Mouse (Mus musculus) CH12.LX (cell line): ENCODE measurements around the gene Tcf7. TPM values are rescaled to one million over a fixed set of nuclear protein-coding genes. Genes with fewer than 3 reads are reported as not detected.

ENCODE experiments used
- DNase-seq: peaks from one replicate; pipeline ENCODE4 v3.0.0-alpha.2; 2013; ENCODE audit errors: extremely low read depth
- H3K27ac ChIP-seq: 2 replicates; pipeline ENCODE4 v1.5.1; 2012; ENCODE audit warnings: low read depth, mild to moderate bottlenecking, control low read depth, moderate library complexity; ENCODE audit not compliant: insufficient read depth
- H3K27me3 ChIP-seq: replicated peaks from 2 replicates; pipeline ENCODE3; 2012; ENCODE audit warnings: inconsistent platforms
- H3K36me3 ChIP-seq, 2 experiments: replicated peaks in 1 of 2; 2 replicates each; pipeline versions ENCODE3 to v1.6.1; 2012; ENCODE audit warnings: inconsistent platforms in 1 of 2, low read length in 1 of 2, mild to moderate bottlenecking in 1 of 2, mixed read lengths in 1 of 2, moderate library complexity in 1 of 2; ENCODE audit not compliant: control insufficient read depth in 1 of 2, insufficient read depth in 1 of 2
- H3K4me1 ChIP-seq, 2 experiments: 2 replicates each; pipeline ENCODE4 v1.6.1; 2012; ENCODE audit warnings: inconsistent platforms in 1 of 2, moderate library complexity in 1 of 2; ENCODE audit not compliant: insufficient read depth in 2 of 2, control insufficient read depth in 1 of 2
- H3K4me2 ChIP-seq: 2 replicates; pipeline ENCODE4 v1.6.1; 2012; ENCODE audit warnings: low read depth, mild to moderate bottlenecking, control low read depth; ENCODE audit not compliant: poor library complexity, insufficient read depth, severe bottlenecking
- H3K4me3 ChIP-seq, 3 experiments: fragments of 150-350 bp in 1 of 3; sonication (generic) in 1 of 3; replicated peaks in 1 of 3; 2 replicates each; pipeline versions ENCODE3 to v1.5.1; 2011 to 2012; ENCODE audit warnings: low read depth in 2 of 3, low read length in 2 of 3, mild to moderate bottlenecking in 2 of 3, moderate library complexity in 2 of 3, control low read depth in 1 of 3, improper control_type of control experiment in 1 of 3, inconsistent platforms in 1 of 3, mixed read lengths in 1 of 3; ENCODE audit not compliant: poor library complexity in 1 of 3
- H3K79me2 ChIP-seq: replicated peaks from 2 replicates; pipeline ENCODE4 v1.6.1; 2012; ENCODE audit warnings: mild to moderate bottlenecking, moderate library complexity; ENCODE audit not compliant: control insufficient read depth, poor library complexity, insufficient read depth, severe bottlenecking; ENCODE audit errors: extremely low read depth
- H3K9ac ChIP-seq: 2 replicates; pipeline ENCODE4 v1.6.1; 2012; ENCODE audit warnings: low read depth, mild to moderate bottlenecking, control low read depth, moderate library complexity; ENCODE audit not compliant: insufficient read depth
- H3K9me3 ChIP-seq: replicated peaks from 2 replicates; pipeline ENCODE3; 2012; ENCODE audit warnings: low read length, inconsistent platforms, mixed read lengths
- BHLHE40 ChIP-seq: IDR thresholded peaks from 2 replicates; pipeline ENCODE4 v1.6.1; 2011; ENCODE audit warnings: mild to moderate bottlenecking, low read depth, low read length, improper control_type of control experiment
- CHD2 ChIP-seq: IDR thresholded peaks from 2 replicates; pipeline ENCODE4 v1.6.1; 2011; ENCODE audit warnings: low read length, improper control_type of control experiment
- E2F4 ChIP-seq: IDR thresholded peaks from 2 replicates; pipeline ENCODE4 v1.6.1; 2011; ENCODE audit warnings: low read depth, low read length, improper control_type of control experiment; ENCODE audit not compliant: insufficient replicate concordance
- ELF1 ChIP-seq: IDR thresholded peaks from 2 replicates; pipeline ENCODE4 v1.6.1; 2014; ENCODE audit warnings: low read depth, mild to moderate bottlenecking, inconsistent platforms, low read length, improper control_type of control experiment
- ETS1 ChIP-seq: conservative IDR thresholded peaks from 2 replicates; pipeline ENCODE4 v1.6.1; 2012; ENCODE audit warnings: low read depth, mild to moderate bottlenecking, inconsistent platforms, low read length, improper control_type of control experiment, moderate library complexity
- HCFC1 ChIP-seq: IDR thresholded peaks from 2 replicates; pipeline ENCODE4 v1.6.1; 2012; ENCODE audit warnings: low read depth, mild to moderate bottlenecking, inconsistent platforms, low read length, improper control_type of control experiment
- JUN ChIP-seq: IDR thresholded peaks from 2 replicates; pipeline ENCODE4 v1.6.1; 2011; ENCODE audit warnings: low read depth, mild to moderate bottlenecking, low read length, improper control_type of control experiment, moderate library complexity; ENCODE audit not compliant: insufficient read depth
- JUND ChIP-seq: conservative IDR thresholded peaks from 2 replicates; pipeline ENCODE4 v1.6.1; 2011; ENCODE audit warnings: low read depth, low read length, improper control_type of control experiment
- MAZ ChIP-seq: IDR thresholded peaks from 2 replicates; pipeline ENCODE4 v1.6.1; 2012; ENCODE audit warnings: low read depth, mild to moderate bottlenecking, inconsistent platforms, low read length, improper control_type of control experiment, moderate library complexity
- MYC ChIP-seq: IDR thresholded peaks from 2 replicates; pipeline ENCODE4 v1.6.1; 2011; ENCODE audit warnings: low read depth, mild to moderate bottlenecking, improper control_type of control experiment, low read length
- NELFE ChIP-seq: IDR thresholded peaks from 2 replicates; pipeline ENCODE4 v1.6.1; 2011; ENCODE audit warnings: low read depth, low read length, improper control_type of control experiment
- PAX5 ChIP-seq: IDR thresholded peaks from 2 replicates; pipeline ENCODE4 v1.6.1; 2012; ENCODE audit warnings: low read length, inconsistent platforms, mixed read lengths
- RAD21 ChIP-seq: IDR thresholded peaks from 2 replicates; pipeline ENCODE4 v1.6.1; 2011; ENCODE audit warnings: low read depth, mild to moderate bottlenecking, low read length, improper control_type of control experiment, moderate library complexity
- SIN3A ChIP-seq: IDR thresholded peaks from 2 replicates; pipeline ENCODE4 v1.6.1; 2012; ENCODE audit warnings: low read length, improper control_type of control experiment, inconsistent platforms
- TCF12 ChIP-seq: IDR thresholded peaks from 2 replicates; pipeline ENCODE4 v1.6.1; 2014; ENCODE audit warnings: low read depth, mild to moderate bottlenecking, inconsistent platforms, low read length, improper control_type of control experiment
- ZNF384 ChIP-seq: IDR thresholded peaks from 2 replicates; pipeline ENCODE4 v1.6.1; 2012; ENCODE audit warnings: low read depth, low read length, improper control_type of control experiment, inconsistent platforms
- dilution Hi-C: fragments of 300-500 bp; cut with MboI; formaldehyde crosslinking; loops from 2 replicates; pipeline ENCODE4 v1.14.3; 2020; ENCODE audit warnings: low sequenced_read_pairs; ENCODE audit not compliant: extremely low pct_unique_long_range_greater_than_20kb, extremely low pct_ligation_motif_present
- in situ Hi-C: fragments of 300-500 bp; cut with MboI; formaldehyde crosslinking; loops from 3 replicates; pipeline ENCODE4 v1.14.3; 2019; ENCODE audit warnings: low sequenced_read_pairs, low pct_ligation_motif_present, low pct_unique_long_range_greater_than_20kb, mixed read lengths
- polyA plus RNA-seq: library from polyadenylated mRNA; unstranded; fragments of >175 nt; gene quantifications from 2 replicates; pipeline ENCODE4 v1.2.1, GENCODE M21; 2012; ENCODE audit warnings: low read depth; ENCODE audit not compliant: insufficient read length
- total RNA-seq, 2 experiments: library from RNA; depleted of rRNA; stranded (reverse); fragments of 300-350 nt in 1 of 2; fragments of >200 nt in 1 of 2; gene quantifications; 2 replicates each; pipeline ENCODE4 v1.2.3; 2012 to 2014

Gene Tcf7
- total and polyA plus RNA-seq, 3 experiments: 0.55 to 5.5 (median 0.85) TPM

GRCm38 (mm10) chr11:52269841-52270240 lies 13.0 kb downstream of the Tcf7 start:
- Histone ChIP-seq H3K27ac (no peak overlapping the region), H3K9ac (no peak overlapping the region), H3K4me2 (no peak overlapping the region), H3K9me3 (no peaks in the 10 kb centered on the region), H3K27me3 (no peaks in the 10 kb centered on the region)
- dilution Hi-C loops: no loop called here
- TF ChIP-seq JUN (no peak), RAD21 (no peak), HCFC1 (no peak), CHD2 (no peak), ZNF384 (no peak), PAX5 (no peak)
- TF ChIP-seq, all 38 proteins: peak for 0
- in situ Hi-C loops: no loop called here
- Histone ChIP-seq H3K4me3 (no peak overlapping the region), H3K4me1 (peaks cover 41 to 75% of the 10 kb centered on the region in 2 experiments), H3K36me3 (peaks cover 0 to 2% of the 10 kb centered on the region in 2 experiments), H3K79me2 (no peaks in the 10 kb centered on the region)
- DNase-seq: no peak

GRCm38 (mm10) chr11:52268104-52268835 lies 14.5 kb downstream of the Tcf7 start:
- in situ Hi-C loops (no loop called here), dilution Hi-C loops (no loop called here)
- Histone ChIP-seq H3K9ac (no peak overlapping the region), H3K4me2 (peak overlapping the region; percentile 10; the same call in 1 of the 2 replicates), H3K79me2 (no peaks in the 10 kb centered on the region), H3K4me1 (peaks cover 38 to 81% of the 10 kb centered on the region in 2 experiments), H3K9me3 (no peaks in the 10 kb centered on the region), H3K36me3 (no peaks in the 10 kb centered on the region), H3K27ac (no peak overlapping the region), H3K27me3 (peaks cover 1% of the 10 kb centered on the region), H3K4me3 (no peak overlapping the region)
- no peak for DNase-seq
- TF ChIP-seq SIN3A: no peak
- TF ChIP-seq JUND: no peak
- no peak for TF ChIP-seq E2F4
- peak; percentile 47 for TF ChIP-seq ETS1
- TF ChIP-seq MYC: no peak
- peak; percentile 29; the same call in 1 of the 2 replicates for TF ChIP-seq ELF1
- no peak for TF ChIP-seq MAZ
- no peak for TF ChIP-seq BHLHE40
- no peak for TF ChIP-seq NELFE
- peak; percentile 15; the same call in 1 of the 2 replicates for TF ChIP-seq TCF12
